Mouse (Mus musculus): ENCODE results near the gene Tmem120b.

Gene Tmem120b

GRCm38 (mm10) chr5:123128426-123129169 is 60.4 kb downstream of the Tmem120b start:
- peak; percentile 49 for DNase-seq (ENCODE audit: low read depth, low spot score)

- no peak for DNase-seq (ENCODE audit: low read depth, low spot score)
Observed at GRCm38 (mm10) chr5:123129170-123129757, 61.0 kb downstream of the Tmem120b start.

GRCm38 (mm10) chr5:123130030-123130813 is 62.0 kb downstream of the Tmem120b start:
- DNase-seq (ENCODE audit: low read depth, low spot score) = no peak

DNA sequence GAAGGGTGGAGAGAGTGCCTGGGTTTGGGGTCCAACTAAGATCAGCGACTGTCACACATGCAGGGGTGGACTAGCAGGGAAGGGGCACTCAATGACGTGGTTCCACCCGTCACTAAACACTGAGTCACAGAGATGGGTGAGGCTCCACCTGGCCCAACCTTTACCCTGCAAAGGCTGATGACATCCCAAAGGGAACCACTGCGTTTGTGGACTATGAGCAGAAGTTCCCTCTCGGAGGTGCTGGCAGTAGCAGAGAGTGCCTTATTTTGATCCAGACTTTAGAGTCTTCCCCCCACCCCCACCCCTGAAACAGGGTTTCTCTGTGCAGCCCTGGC is 62.6 kb downstream of the Tmem120b start:
- no peak for DNase-seq (ENCODE audit: low read depth, low spot score)

GRCm38 (mm10) chr5:123132308-123133071 is 64.3 kb downstream of the Tmem120b start, which contains the start of gene Rhof:
Gene Rhof (minus strand): TSS chr5:123132692.
- DNase-seq (ENCODE audit: low read depth, low spot score) = peak; percentile 66

DNA sequence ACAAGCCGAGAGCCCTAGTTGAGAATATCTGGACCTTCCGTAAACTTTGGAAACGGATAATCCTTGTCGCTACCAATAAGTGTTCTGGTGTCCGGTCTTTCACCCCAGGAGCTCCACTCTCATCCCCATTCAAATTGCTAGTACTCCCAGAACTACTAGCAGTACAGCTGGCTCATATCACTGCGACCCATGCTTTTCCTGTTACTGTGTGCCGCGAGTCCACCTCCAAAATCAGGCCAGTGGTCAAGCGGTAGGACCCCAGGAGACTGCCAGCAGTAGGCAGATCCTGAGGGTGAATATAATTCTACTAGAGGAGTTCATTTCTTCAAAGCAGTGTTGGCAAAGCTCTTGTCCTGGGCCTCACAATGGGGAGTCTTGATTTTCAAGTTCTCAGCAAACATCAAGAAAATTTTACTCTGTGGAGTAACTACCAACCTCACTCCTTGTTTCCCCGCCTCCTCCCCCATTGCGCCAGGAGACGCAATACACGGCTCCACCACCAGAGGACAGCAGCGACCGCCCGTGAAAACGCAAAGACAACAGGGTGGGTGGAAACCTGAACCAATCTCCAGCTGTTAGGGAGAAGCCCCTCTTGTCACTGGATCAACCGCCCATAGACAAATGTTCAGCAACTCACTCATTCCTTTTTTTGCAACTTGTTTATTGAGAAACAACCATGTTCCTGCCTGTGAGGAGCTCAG is 65.0 kb downstream of the Tmem120b start:
- DNase-seq (ENCODE audit: low read depth, low spot score) = peak; percentile 78

GRCm38 (mm10) chr5:123133784-123134143 is 65.5 kb downstream of the Tmem120b start:
- DNase-seq (ENCODE audit: low read depth, low spot score) = peak; percentile 50

DNA sequence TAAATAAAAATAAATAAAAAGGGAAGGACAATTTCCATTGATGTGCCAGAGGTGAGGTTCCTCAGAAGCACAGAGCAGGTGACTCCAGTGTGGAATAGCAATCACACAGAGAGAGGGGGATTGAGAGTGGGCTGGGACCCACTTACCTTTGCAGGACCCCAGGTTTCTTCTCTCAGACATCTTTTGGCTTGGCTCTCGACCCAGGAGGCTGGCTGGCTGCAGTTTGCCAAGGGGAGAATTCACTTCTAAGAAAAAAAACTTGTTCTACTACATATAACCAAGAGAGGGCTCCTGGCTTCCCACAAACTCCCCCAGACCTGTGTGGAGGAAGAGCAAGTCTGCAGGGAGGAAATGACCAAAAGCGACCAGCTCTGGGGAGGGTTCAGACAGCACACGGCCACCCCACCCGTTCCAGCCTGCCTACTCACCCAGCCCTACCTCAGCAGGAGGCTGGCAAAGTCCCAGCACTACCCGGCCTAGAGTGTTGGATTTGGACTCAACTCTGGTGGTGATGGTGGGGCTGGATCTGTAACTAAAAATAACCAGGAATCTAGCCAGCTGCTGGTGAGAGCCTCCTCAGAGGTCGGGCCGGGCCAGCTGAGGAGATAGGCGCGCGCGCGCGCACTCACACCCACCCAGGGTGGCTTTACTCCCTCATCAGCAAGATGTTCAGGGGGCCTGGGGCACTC is 66.1 kb downstream of the Tmem120b start:
- DNase-seq (ENCODE audit: low read depth, low spot score) = peak; percentile 92

DNA sequence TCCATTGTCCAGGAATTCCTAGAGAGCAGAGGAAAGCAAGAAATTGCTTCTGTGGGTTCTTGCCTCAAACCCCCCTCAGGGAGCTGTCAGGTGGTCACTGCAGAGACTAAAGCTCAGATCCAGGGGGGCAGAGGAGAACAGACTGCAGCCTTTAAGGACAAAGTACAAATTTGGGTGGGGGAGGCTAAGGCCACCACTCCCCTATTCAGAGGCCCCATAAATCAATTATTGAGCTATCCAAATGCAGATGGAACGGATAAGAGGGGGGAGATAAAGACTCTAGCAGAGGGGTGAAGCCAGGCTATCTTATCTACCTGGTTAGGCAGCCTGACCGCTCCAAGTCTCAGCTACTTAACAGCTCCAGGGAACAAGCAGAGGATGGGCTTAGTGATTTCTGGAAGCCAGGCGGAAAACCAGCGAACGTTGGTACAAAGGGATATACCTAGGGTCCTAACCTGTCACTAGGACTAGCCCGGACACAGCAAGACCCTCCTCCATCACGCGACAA is 66.7 kb downstream of the Tmem120b start:
- no peak for DNase-seq (ENCODE audit: low read depth, low spot score)

GRCm38 (mm10) chr5:123135471-123136360 is 67.5 kb downstream of the Tmem120b start:
- DNase-seq (ENCODE audit: low read depth, low spot score) = peak; percentile 94

DNA sequence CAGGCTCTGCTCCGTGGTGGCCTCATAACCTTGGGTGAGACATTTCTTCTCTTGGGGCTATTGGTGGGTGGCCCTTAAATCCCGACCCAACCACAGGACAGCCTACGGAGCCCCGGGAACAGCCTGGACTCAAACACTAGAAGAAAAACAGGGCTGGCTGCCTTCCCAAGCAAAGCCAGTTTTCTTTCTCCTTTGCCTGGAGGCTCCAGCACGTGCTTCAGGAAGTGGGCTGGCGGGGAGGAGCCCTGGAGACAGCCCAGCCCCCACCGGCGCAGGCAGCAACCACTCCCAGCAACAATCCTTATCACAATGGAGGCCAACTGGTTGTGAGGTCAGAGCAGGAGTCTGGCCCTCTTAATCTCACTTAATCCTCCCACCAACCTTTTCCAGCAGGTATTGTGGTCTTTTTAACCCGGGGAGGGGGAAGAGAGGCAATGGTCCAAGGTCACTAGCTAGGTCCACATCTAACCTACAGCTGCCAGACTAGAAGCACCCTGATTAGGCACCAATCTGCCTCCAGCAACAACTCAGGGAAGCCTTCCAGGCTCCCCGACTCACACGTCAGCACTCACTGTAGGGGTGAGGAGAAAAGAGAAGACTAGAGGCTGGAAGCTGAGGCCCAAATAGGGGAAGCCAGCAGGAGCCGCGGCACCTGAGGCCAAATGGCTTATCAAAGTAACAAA is 68.3 kb downstream of the Tmem120b start:
- peak; percentile 92 for DNase-seq (ENCODE audit: low read depth, low spot score)

DNA sequence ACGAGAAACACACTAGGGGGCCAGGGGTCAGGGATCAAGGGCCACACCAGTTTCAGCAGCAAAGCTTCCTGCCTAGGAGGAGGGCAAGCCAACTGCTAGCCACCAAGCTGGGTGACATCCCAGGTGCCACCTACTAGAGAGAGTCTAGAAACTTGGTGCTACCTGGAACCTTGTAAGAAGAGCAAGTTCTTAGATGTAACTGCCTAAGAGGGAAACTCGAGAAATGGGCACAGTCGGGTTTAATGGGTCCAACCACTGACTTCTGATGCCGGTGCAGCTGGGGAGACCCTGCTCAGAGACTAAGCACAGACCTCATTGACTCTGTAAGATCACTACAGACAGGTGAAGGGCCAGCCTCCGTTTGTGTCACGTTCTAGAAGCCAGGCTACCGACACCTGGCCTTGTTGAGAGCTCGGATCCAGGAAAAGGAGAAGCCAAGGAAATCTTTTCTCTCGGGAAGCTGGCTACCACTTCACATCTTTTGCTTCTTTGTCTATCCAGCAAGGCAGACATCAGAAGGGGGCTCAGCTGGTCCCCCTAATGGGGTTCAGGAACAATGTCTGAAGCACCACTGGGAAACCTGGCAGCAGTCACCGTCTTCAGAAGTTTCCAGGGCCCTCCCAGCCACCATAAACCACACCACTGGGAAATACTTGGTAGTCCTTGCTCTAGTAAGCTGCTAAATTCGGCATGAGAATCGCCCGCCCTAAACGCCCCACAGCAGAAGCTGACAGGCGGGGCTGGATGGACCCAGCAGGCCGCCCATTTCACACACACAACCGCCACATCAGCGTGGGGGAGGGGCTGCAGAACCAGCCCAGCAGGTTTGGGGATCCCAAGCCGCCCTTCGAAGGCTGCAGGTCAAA is 69.1 kb downstream of the Tmem120b start:
- peak; percentile 94 for DNase-seq (ENCODE audit: low read depth, low spot score)

DNA sequence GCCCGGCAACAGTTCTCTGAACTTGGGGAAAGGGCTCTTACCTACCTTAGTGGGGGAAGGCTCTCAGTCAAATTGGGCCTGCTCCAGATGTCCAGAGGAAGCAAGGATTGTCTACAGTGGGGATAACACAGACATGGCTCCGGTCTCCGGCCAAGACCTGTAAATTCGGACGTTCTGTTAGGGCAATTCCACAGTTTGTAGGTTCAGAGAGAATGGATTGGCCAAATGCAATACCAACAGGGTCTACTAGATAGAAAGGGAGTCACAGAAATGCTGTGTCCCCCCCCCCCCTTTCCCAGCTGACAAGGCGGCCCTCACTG is 69.7 kb downstream of the Tmem120b start:
- no peak for DNase-seq (ENCODE audit: low read depth, low spot score)

GRCm38 (mm10) chr5:123138230-123138911 is 70.2 kb downstream of the Tmem120b start:
- peak; percentile 90 for DNase-seq (ENCODE audit: low read depth, low spot score)

- DNase-seq (ENCODE audit: low read depth, low spot score) = peak; percentile 94
Observed at GRCm38 (mm10) chr5:123138953-123139721, 70.9 kb downstream of the Tmem120b start.

DNA sequence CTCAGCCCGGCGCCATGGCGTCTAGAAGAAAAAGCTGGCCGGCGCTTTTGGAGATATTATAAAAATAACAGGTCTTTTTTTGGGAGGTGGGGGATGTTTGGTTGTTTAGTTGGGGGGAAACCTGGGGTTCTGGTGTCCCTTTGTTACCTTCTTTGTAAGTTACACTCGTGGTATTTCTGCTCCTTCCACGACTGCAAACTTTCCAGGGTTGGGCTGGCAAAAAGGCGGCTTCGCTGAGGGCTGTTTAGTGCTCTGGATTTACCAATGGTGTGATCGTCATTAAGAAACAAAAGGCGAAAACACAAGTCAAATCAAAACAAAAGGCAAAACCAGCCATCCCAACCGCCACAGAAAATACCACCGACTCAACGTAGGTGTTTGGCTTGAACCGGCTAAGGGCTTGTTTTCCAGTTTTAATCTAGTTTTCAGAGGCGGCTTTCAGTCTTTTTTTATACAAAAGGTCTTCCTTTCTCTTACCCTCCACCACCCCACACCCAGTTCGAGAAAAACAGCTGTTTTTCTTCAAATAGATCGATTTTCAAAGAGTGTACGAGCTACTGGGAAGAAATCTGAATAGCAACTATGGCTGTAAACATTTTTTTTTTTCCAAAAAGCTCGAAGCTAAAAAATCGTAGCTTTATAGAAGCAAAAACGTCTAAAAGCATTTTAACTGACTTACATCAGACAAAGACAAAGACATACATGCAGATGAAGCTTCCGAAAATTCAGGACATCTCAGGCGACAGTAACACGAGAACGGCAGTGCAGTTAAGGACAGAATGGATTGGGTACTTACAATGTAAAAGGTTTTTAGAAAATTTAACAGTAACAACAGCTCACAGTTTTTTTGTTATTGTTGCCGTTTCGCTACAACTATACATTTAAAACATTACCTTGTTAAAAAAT is 71.8 kb downstream of the Tmem120b start:
- DNase-seq (ENCODE audit: low read depth, low spot score) = no peak

Measured in skeletal muscle tissue, adult 2 months (tissue).